Mouse (Mus musculus) thymus, adult 2 months (tissue): Measurements from ENCODE around the gene Npas2.

Experiments used
- CTCF ChIP-seq: fragments of 200-500 bp; IDR thresholded peaks from 2 replicates; pipeline ENCODE4 v1.5.1; 2012; ENCODE audit warnings: mild to moderate bottlenecking, control low read depth, low read length, moderate library complexity, borderline replicate concordance; ENCODE audit not compliant: control insufficient read depth, poor library complexity, insufficient read depth; ENCODE audit errors: extremely low read depth
- POLR2A ChIP-seq: fragments of 200-500 bp; IDR thresholded peaks from 2 replicates; pipeline ENCODE4 v1.6.1; 2012; ENCODE audit warnings: mild to moderate bottlenecking, low read length, control low read depth, moderate library complexity; ENCODE audit not compliant: control insufficient read depth, poor library complexity, insufficient read depth; ENCODE audit errors: extremely low read depth

DNA sequence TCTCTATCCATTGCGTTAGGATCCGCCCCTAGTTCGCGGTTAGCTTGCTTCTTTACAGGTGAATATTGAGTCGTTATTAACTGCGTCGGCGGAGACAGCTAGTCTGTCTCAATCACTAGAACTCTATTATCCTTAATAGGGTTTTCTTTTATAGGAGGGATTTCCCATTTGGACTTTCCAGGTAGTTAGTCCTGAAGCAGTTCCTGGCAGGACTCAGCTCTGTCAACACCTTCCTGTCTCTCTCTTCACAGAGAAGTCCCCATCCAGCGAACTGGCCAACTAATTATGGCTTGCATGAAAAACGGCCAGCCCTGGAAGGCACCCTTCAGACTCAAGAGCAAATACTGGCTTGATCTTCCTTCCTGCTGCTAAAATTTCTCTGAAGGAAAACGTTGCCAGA lies 1.4 kb downstream of the Npas2 start:
- TF ChIP-seq CTCF (no peak), POLR2A (no peak)
